ENCODE assay signal across 26 mouse cellular contexts in the genomic region with DNA sequence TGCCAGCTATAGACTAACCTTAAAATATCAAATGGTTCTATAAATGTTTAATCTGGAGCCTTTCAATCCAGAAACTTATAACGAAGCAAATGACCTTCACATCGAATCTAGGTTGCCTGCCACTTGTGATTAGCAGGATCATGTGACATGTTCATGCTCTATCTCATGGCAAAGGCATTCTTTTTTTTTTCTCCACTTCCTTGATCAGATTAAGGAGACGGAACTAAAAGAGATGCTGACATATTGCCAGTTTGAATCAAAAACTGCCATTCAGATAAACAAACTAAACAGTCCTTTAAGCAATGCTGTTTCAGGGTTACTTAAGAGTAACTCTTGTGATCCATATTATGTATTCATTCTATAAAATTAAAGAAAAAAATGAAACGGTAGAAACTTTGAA.
A peak's percentile ranks its signal among the peaks of the same experiment; 100 is the strongest.
DNase-seq lines count a peak whose midpoint lies in the region; ATAC-seq and TF ChIP-seq lines count a peak whose summit lies in the region.
"Had no signal": no experiment of that assay in that cellular context is flagged by ENCODE, and none has a peak within 500 bp of the region (broad histone marks: within the 10 kb centered on the region; RNA-seq: fewer than 3 reads in every experiment).

No protein-coding gene starts in this region.

- DNase-seq in kidney, adult 2 months = peak; percentile 9
- no peak for DNase-seq in kidney, postnatal 4 days
- DNase-seq in kidney, postnatal 25 days = no peak
- DNase-seq in 416B (ENCODE audit: low read depth) = peak; percentile 0
- DNase-seq in retina, embryonic 14.5 days (ENCODE audit: low spot score) = peak; percentile 3
- DNase-seq in adrenal gland, postnatal 14 days = no peak
- DNase-seq in lung, postnatal 10 days = no peak
- DNase-seq: adrenal gland, adult 8-10 months; adrenal gland, postnatal 36 days; B cell, adult 2 months; cerebellum, adult 2 months; cerebellum, adult 9-11 months; cerebellum, postnatal 25 days; forebrain, postnatal 0 days; gastrocnemius, adult 2 months; gastrocnemius, postnatal 14 days; heart, adult 11 months had no signal

- H3K27ac ChIP-seq in kidney, adult 2 months (ENCODE audit: insufficient read depth, low read depth, low read length) = no peak overlapping the region
- H3K27ac ChIP-seq in kidney, embryonic 16.5 days (ENCODE audit: low read length) = peak overlapping the region; percentile 38; the same call in 1 of the 2 replicates
- H3K27ac ChIP-seq: embryonic facial prominence, embryonic 12.5 days; embryonic facial prominence, embryonic 15.5 days; gastrocnemius, adult 2 months; hindbrain, embryonic 12.5 days; hindbrain, embryonic 15.5 days had no signal

- no peaks in the 10 kb centered on the region for H3K9me3 ChIP-seq in kidney, embryonic 16.5 days (ENCODE audit: low read length)
- H3K9me3 ChIP-seq: embryonic facial prominence, embryonic 12.5 days; embryonic facial prominence, embryonic 15.5 days; hindbrain, embryonic 12.5 days; hindbrain, embryonic 15.5 days had no signal

- no peaks in the 10 kb centered on the region for H3K27me3 ChIP-seq in kidney, adult 2 months (replicated peaks; ENCODE audit: control insufficient read depth, insufficient read depth, low read length)
- H3K27me3 ChIP-seq in kidney, embryonic 16.5 days (ENCODE audit: insufficient read depth, low read length) = no peaks in the 10 kb centered on the region
- H3K27me3 ChIP-seq: CH12.LX; embryonic facial prominence, embryonic 12.5 days; embryonic facial prominence, embryonic 15.5 days; hindbrain, embryonic 12.5 days; hindbrain, embryonic 15.5 days had no signal

- H3K9ac ChIP-seq in kidney, embryonic 16.5 days (replicated peaks; ENCODE audit: low read length) = no peak overlapping the region
- H3K9ac ChIP-seq: embryonic facial prominence, embryonic 12.5 days; embryonic facial prominence, embryonic 15.5 days; forebrain, postnatal 0 days; hindbrain, embryonic 12.5 days; hindbrain, embryonic 15.5 days had no signal

- no peak for TF ChIP-seq CTCF in kidney, adult 2 months (conservative IDR thresholded peaks at IDR 0.05; ENCODE audit: insufficient read depth, insufficient read length, low read depth, low read length)

- no peaks in the 10 kb centered on the region for H3K36me3 ChIP-seq in kidney, adult 2 months (ENCODE audit: control insufficient read depth, insufficient read depth, low read length)
- no peaks in the 10 kb centered on the region for H3K36me3 ChIP-seq in kidney, embryonic 16.5 days (ENCODE audit: insufficient read depth, low read length)
- H3K36me3 ChIP-seq: embryonic facial prominence, embryonic 12.5 days; embryonic facial prominence, embryonic 15.5 days; hindbrain, embryonic 12.5 days; hindbrain, embryonic 15.5 days had no signal

- no peaks in the 10 kb centered on the region for H3K4me1 ChIP-seq in kidney, adult 2 months (ENCODE audit: control insufficient read depth, insufficient read depth, low read length)
- H3K4me1 ChIP-seq in kidney, embryonic 16.5 days (ENCODE audit: insufficient read depth, low read length) = peaks cover 5% of the 10 kb centered on the region; the same call in 1 of the 2 replicates
- H3K4me1 ChIP-seq: embryonic facial prominence, embryonic 12.5 days; embryonic facial prominence, embryonic 15.5 days; hindbrain, embryonic 12.5 days; hindbrain, embryonic 15.5 days had no signal

- 45% methylated on average over 4 of the region's 4 CpGs for WGBS in kidney, adult 2 months
- WGBS in kidney, embryonic 16.5 days = 47% methylated on average over 4 of the region's 4 CpGs

- no peak overlapping the region for H3K4me2 ChIP-seq in kidney, embryonic 16.5 days (replicated peaks; ENCODE audit: low read depth, low read length)
- H3K4me2 ChIP-seq: embryonic facial prominence, embryonic 12.5 days; embryonic facial prominence, embryonic 15.5 days; heart, embryonic 11.5 days; hindbrain, embryonic 12.5 days; hindbrain, embryonic 15.5 days had no signal

- ATAC-seq in kidney, embryonic 16.5 days (ENCODE audit: low FRiP score, low TSS enrichment) = no peak
- ATAC-seq: activated CD4-positive, CD25-positive, alpha-beta regulatory T cell, adult 4 months; forebrain, embryonic 14.5 days; forebrain, postnatal 0 days had no signal

- no peak overlapping the region for H3K4me3 ChIP-seq in kidney, adult 2 months (ENCODE audit: insufficient read depth, low read depth, low read length)
- no peak overlapping the region for H3K4me3 ChIP-seq in kidney, embryonic 16.5 days (ENCODE audit: low read length)
- H3K4me3 ChIP-seq: embryonic facial prominence, embryonic 12.5 days; embryonic facial prominence, embryonic 15.5 days; gastrocnemius, adult 2 months; hindbrain, embryonic 12.5 days; hindbrain, embryonic 15.5 days had no signal

- no peak for TF ChIP-seq POLR2A in kidney, adult 2 months (IDR thresholded peaks at IDR 0.05; ENCODE audit: low read depth, low read length)

Comparison
In these comparisons a context has a peak if more than half of its experiments do, and no peak if none do; other contexts are left out.
1. DNase-seq: peak in kidney, adult 2 months (single experiment), 416B (single experiment) and retina, embryonic 14.5 days (single experiment); none in kidney, postnatal 4 days (0 of 2), kidney, postnatal 25 days (0 of 2), adrenal gland, postnatal 14 days (single experiment) and lung, postnatal 10 days (single experiment).